Mouse (Mus musculus) regulatory T cell (primary cell): ENCODE measurements around the gene Olfr1446.

Source experiments
- in situ Hi-C: fragments of 300-600 bp; cut with MboI, MseI; formaldehyde crosslinking; loops from one replicate; pipeline ENCODE4 v1.15.1; 2025; ENCODE audit warnings: high pct_unique_total_duplicates

Gene Olfr1446

DNA sequence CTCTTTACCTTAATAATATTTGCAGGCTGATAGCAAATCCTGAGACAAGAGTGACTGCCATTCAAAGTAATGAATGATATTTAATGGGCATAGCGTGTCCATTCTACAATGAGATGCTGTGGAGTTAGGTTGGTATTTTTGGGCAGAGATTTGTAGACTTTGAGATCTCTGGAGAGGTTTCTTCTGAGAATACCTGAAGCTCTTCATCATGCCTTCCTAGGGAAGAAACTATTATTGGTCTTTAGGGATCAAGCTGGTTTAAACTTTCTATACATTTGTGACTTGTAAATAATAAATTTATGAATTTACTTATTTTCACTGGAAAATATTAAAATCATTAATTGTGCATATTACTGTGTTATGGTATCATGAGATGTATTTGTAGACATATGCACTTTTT is at the start of gene Olfr1446:
Olfr1446 (minus strand) TSS at position 101 of the 400 bp plus-strand sequence.
- in situ Hi-C loops: no loop called here

DNA sequence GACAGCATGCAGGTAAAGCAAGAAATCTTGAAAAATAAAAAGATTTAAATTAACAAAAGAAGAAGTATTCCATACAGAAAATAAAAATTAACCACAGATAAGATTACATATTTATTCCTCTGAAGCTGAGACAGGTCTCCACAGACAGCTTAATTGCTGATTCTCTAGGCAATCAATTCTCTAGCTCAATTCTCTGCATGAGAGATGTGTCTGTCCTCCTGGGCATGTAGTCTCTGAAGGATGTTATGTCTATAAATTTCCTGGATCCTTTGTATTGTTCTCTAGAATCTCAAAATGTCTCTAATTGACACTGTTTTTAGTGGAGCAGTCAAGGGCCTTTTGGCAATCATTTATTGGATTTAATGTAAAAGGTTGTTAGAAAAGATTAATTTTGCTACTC is 37.2 kb upstream of the Olfr1446 start, which contains the start of gene Olfr1449:
Olfr1449 (plus strand) TSS at position 301 of the 400 bp plus-strand sequence.
- in situ Hi-C loops: no loop called here

DNA sequence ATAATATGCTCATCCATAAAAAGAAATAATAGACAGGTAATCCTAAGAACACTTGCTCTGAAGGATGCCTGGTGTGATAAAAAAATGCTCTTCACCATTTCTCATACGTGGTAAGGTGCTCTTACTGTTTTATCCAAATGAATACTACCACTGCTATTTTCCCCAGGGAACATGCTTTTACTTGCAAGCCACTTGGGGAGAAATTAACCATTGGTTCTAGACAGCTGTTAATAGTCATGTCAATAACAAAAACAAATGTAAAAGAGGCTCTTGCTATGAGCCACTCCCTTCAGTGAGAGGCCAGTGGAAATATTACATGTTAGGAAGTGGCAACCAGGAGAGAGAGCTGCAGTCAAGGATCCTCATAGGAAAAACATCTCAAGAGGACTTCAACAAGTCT is 31.0 kb upstream of the Olfr1446 start, which contains the start of gene Olfr1448:
Olfr1448 (minus strand) TSS at position 101 of the 400 bp plus-strand sequence.
- in situ Hi-C loops: no loop called here

DNA sequence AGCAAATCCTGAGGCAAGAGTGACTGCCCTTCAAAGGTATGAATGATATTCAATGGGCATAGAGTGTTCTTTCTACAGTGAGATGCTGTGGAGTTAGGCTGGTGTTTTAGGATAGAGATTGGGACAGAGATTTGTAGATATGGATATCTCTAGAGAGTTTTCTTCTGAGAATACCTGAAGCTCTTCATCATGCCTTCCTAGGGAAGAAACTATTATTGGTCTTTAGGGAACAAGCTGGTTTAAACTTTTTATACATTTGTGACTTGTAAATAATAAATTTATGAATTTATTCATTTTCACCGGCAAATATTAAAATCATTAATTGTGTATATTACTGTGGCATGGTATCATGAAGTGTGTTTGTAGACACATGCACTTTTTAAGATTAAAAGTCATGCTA is 10.3 kb upstream of the Olfr1446 start, which contains the start of gene Olfr1447:
Olfr1447 (minus strand) TSS at position 101 of the 400 bp plus-strand sequence.
- in situ Hi-C loops: no loop called here

DNA sequence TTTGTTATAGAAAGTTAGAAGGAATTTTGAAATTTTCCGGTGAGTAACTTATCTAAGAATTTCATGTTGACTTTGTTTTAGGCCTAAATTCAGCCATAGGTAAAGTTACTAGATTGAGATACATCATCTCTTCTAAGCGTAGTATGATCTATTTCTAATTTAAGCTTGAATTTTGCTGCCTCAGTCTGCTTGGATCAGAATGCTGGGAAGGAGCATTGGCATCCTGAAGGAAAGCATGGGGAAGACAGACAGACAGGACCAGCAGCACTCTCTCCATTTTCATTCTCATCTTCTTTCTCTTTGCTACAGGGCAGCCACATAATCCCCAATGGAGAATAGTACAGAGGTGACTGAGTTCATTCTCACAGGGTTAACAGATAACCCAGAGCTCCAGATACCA is 9.8 kb downstream of the Olfr1446 start, which contains the start of gene Olfr1445:
Olfr1445 (plus strand) TSS at position 301 of the 400 bp plus-strand sequence.
- in situ Hi-C loops: no loop called here

DNA sequence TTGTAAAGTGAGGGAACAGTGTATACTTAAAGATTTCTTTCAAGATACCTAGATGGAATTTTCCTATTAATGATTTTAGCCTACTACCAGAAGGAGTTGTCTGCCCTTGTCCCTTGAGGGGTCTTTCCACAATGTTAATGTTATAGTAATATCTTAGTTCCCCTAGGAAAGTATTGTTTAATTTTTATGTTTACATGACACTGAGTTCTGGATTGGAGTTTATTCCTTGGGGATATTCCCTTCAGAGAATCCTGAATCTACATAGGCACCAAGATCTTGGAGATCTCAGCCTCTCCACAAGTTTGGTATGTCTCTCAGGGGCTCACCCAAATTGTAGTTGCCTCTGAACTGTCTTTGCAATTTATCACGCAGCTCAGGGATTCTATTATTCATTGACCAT is 36.3 kb downstream of the Olfr1446 start, which contains the start of gene Olfr1444:
Olfr1444 (plus strand) TSS at position 301 of the 400 bp plus-strand sequence.
- in situ Hi-C loops: no loop called here

DNA sequence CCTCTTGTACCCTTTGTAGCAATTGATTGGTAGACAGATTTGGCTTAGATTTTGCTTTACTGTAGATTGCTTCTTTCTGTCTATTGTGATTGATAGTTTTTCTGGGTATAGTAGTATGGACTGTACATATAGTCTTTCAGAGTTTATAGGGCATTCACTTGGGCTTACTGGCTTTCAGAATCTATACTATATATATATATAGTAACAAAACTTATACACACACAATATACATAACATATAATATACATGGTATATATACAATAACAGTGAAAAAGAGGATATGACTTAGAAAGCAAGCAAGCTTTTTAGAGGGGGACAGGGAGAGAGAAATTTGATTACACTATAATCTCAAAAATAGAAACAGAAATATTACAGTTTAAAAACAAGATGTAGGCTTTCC is 46.9 kb downstream of the Olfr1446 start, which contains the start of gene Gm5244:
Gm5244 (plus strand) TSS at position 301 of the 400 bp plus-strand sequence.
- in situ Hi-C loops: no loop called here

DNA sequence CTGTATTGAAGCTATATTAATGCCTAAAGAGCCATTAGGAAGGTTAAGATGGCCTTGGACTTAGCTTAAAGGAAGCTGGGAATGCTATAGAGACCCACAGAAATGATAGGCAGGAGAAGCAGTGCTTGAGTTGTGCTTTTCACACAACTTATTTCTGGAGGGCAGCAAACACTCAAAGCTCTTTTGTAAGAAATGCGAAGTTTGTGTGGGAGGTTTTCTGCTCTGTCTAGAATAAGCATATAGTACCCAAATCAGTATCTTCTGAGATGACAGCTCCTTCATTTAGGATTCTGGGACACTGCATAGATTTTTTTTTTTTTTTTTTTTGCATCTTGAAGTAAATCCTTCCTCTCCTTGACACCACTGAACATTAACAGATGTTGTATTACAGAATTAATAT is 54.8 kb downstream of the Olfr1446 start:
- in situ Hi-C loops: no loop called here
